Mouse (Mus musculus) heart, embryonic 12.5 days (tissue): ENCODE measurements around the gene Gse1. TPM values are rescaled to one million over a fixed set of nuclear protein-coding genes. Genes with fewer than 3 reads are reported as not detected.

Experiments
- ATAC-seq: fragments of 200-750 bp; cut with Nextera tagmentation; 2 replicates; pipeline ENCODE4 v1.8.0; 2017; ENCODE audit warnings: moderate TSS enrichment, moderate library complexity; ENCODE audit not compliant: insufficient number of reproducible peaks, low FRiP score
- H3K27ac ChIP-seq: fragments of 300-500 bp; sonication (generic); 2 replicates; pipeline ENCODE4 v1.5.1; 2016; ENCODE audit warnings: mild to moderate bottlenecking, moderate library complexity; ENCODE audit not compliant: poor library complexity, severe bottlenecking
- H3K27me3 ChIP-seq: fragments of 300-500 bp; sonication (generic); replicated peaks from 2 replicates; pipeline ENCODE4 v1.6.1; 2016; ENCODE audit warnings: mild to moderate bottlenecking, moderate library complexity
- H3K36me3 ChIP-seq: fragments of 300-500 bp; sonication (generic); 2 replicates; pipeline ENCODE4 v1.6.1; 2016; ENCODE audit warnings: mild to moderate bottlenecking, moderate library complexity
- H3K4me1 ChIP-seq: fragments of 300-500 bp; sonication (generic); replicated peaks from 2 replicates; pipeline ENCODE4 v1.6.1; 2016; ENCODE audit warnings: mild to moderate bottlenecking
- H3K4me2 ChIP-seq: fragments of 300-500 bp; sonication (generic); 2 replicates; pipeline ENCODE4 v1.6.1; 2016; ENCODE audit warnings: mild to moderate bottlenecking, moderate library complexity
- H3K4me3 ChIP-seq: fragments of 300-500 bp; sonication (generic); 2 replicates; pipeline ENCODE4 v1.5.1; 2016; ENCODE audit warnings: mild to moderate bottlenecking
- H3K9ac ChIP-seq: fragments of 300-500 bp; sonication (generic); 2 replicates; pipeline ENCODE4 v1.6.1; 2016; ENCODE audit warnings: mild to moderate bottlenecking, moderate library complexity
- H3K9me3 ChIP-seq: fragments of 300-500 bp; sonication (generic); replicated peaks from 2 replicates; pipeline ENCODE4 v1.6.1; 2016; ENCODE audit warnings: mild to moderate bottlenecking, moderate library complexity
- WGBS: fragments of 180-500 bp; shearing (Covaris S2); methylation state at CpG from one replicate; pipeline ENCODE4 v1.1.7; 2016; 5-methylcytosine and 5-hydroxymethylcytosine counted together
- polyA plus RNA-seq: library from polyadenylated mRNA; unstranded; fragments of >200 nt; fragmentation: Nextera tagmentation; extraction: Ambion mirVana; gene quantifications from 2 replicates; pipeline ENCODE4 v1.2.1, GENCODE M21; 2016

The Gse1 gene
- polyA plus RNA-seq, 1 experiment from 2014 or later: 14.0 TPM

GRCm38 (mm10) chr8:120336087-120336380 is 107.8 kb downstream of the Gse1 start:
- H3K9me3 ChIP-seq: 0 out of 2 replicates have a peak, but pooled peaks cover 6% of the 10 kb centered on the region
- 0 out of 2 replicates have a peak overlapping the region, but pooled peaks have one; percentile 42 for H3K27ac ChIP-seq
- no peak for ATAC-seq
- 0 out of 2 replicates have a peak overlapping the region, but pooled peaks have one; percentile 21 for H3K9ac ChIP-seq
- WGBS: 4% methylated on average over 9 of the region's 9 CpGs
- peaks cover 64% of the 10 kb centered on the region for H3K4me1 ChIP-seq
- no peak overlapping the region for H3K4me3 ChIP-seq
- H3K36me3 ChIP-seq: 0 out of 2 replicates have a peak, but pooled peaks cover 3% of the 10 kb centered on the region
- peak overlapping the region; percentile 53 for H3K4me2 ChIP-seq
- H3K27me3 ChIP-seq: no peaks in the 10 kb centered on the region

- H3K4me2 ChIP-seq: no peak overlapping the region
- no peak overlapping the region for H3K9ac ChIP-seq
- H3K27me3 ChIP-seq: no peaks in the 10 kb centered on the region
- H3K4me1 ChIP-seq: peaks cover 54% of the 10 kb centered on the region
- H3K4me3 ChIP-seq: no peak overlapping the region
- H3K27ac ChIP-seq: no peak overlapping the region
- 46% methylated on average over 5 of the region's 5 CpGs for WGBS
- 0 out of 2 replicates have a peak, but pooled peaks cover 3% of the 10 kb centered on the region for H3K36me3 ChIP-seq
- no peak for ATAC-seq
- H3K9me3 ChIP-seq: 0 out of 2 replicates have a peak, but pooled peaks cover 6% of the 10 kb centered on the region
Observed at GRCm38 (mm10) chr8:120336909-120337555, 108.8 kb downstream of the Gse1 start.

GRCm38 (mm10) chr8:120337627-120338026 is 109.4 kb downstream of the Gse1 start:
- peaks cover 53% of the 10 kb centered on the region for H3K4me1 ChIP-seq
- 0 out of 2 replicates have a peak, but pooled peaks cover 3% of the 10 kb centered on the region for H3K36me3 ChIP-seq
- no peak overlapping the region for H3K4me3 ChIP-seq
- H3K9ac ChIP-seq: no peak overlapping the region
- WGBS: 69% methylated on average over 5 of the region's 5 CpGs
- ATAC-seq: no peak
- H3K4me2 ChIP-seq: no peak overlapping the region
- H3K9me3 ChIP-seq: 0 out of 2 replicates have a peak, but pooled peaks cover 6% of the 10 kb centered on the region
- no peak overlapping the region for H3K27ac ChIP-seq
- H3K27me3 ChIP-seq: no peaks in the 10 kb centered on the region

GRCm38 (mm10) chr8:120338678-120339077 is 110.4 kb downstream of the Gse1 start:
- 76% methylated on average over 7 of the region's 7 CpGs for WGBS
- Histone ChIP-seq H3K9ac (no peak overlapping the region), H3K9me3 (0 out of 2 replicates have a peak, but pooled peaks cover 6% of the 10 kb centered on the region), H3K4me1 (peaks cover 60% of the 10 kb centered on the region), H3K4me3 (no peak overlapping the region), H3K27me3 (no peaks in the 10 kb centered on the region), H3K4me2 (no peak overlapping the region), H3K27ac (no peak overlapping the region), H3K36me3 (0 out of 2 replicates have a peak, but pooled peaks cover 3% of the 10 kb centered on the region)
- no peak for ATAC-seq

- Histone ChIP-seq H3K4me2 (no peak overlapping the region), H3K4me1 (peaks cover 63% of the 10 kb centered on the region), H3K27ac (no peak overlapping the region), H3K27me3 (no peaks in the 10 kb centered on the region), H3K36me3 (0 out of 2 replicates have a peak, but pooled peaks cover 3% of the 10 kb centered on the region), H3K9ac (0 out of 2 replicates have a peak overlapping the region, but pooled peaks have one; percentile 4), H3K4me3 (no peak overlapping the region), H3K9me3 (0 out of 2 replicates have a peak, but pooled peaks cover 6% of the 10 kb centered on the region)
- WGBS: 51% methylated on average over 7 of the region's 8 CpGs
- no peak for ATAC-seq
Observed at GRCm38 (mm10) chr8:120339743-120340142, 111.5 kb downstream of the Gse1 start.

GRCm38 (mm10) chr8:120341124-120341523 is 112.9 kb downstream of the Gse1 start:
- Histone ChIP-seq H3K4me2 (no peak overlapping the region), H3K9me3 (0 out of 2 replicates have a peak, but pooled peaks cover 6% of the 10 kb centered on the region), H3K36me3 (0 out of 2 replicates have a peak, but pooled peaks cover 3% of the 10 kb centered on the region), H3K27ac (no peak overlapping the region), H3K9ac (no peak overlapping the region), H3K4me3 (no peak overlapping the region), H3K4me1 (peaks cover 62% of the 10 kb centered on the region), H3K27me3 (no peaks in the 10 kb centered on the region)
- WGBS: 72% methylated on average over 10 of the region's 10 CpGs
- ATAC-seq: no peak

GRCm38 (mm10) chr8:120342847-120343548 is 114.7 kb downstream of the Gse1 start:
- H3K4me1 ChIP-seq: peaks cover 66% of the 10 kb centered on the region
- no peak overlapping the region; the same call in 1 of the 2 replicates for H3K9ac ChIP-seq
- no peaks in the 10 kb centered on the region; the same call in 1 of the 2 replicates for H3K27me3 ChIP-seq
- no peak overlapping the region for H3K4me3 ChIP-seq
- no peak overlapping the region for H3K27ac ChIP-seq
- 68% methylated on average over 7 of the region's 7 CpGs for WGBS
- no peak for ATAC-seq
- H3K36me3 ChIP-seq: 0 out of 2 replicates have a peak, but pooled peaks cover 3% of the 10 kb centered on the region
- H3K4me2 ChIP-seq: no peak overlapping the region
- 0 out of 2 replicates have a peak, but pooled peaks cover 6% of the 10 kb centered on the region for H3K9me3 ChIP-seq

GRCm38 (mm10) chr8:120343582-120343981 is 115.3 kb downstream of the Gse1 start:
- Histone ChIP-seq H3K36me3 (0 out of 2 replicates have a peak, but pooled peaks cover 3% of the 10 kb centered on the region), H3K4me3 (no peak overlapping the region), H3K9me3 (0 out of 2 replicates have a peak, but pooled peaks cover 4% of the 10 kb centered on the region), H3K27ac (no peak overlapping the region), H3K9ac (no peak overlapping the region), H3K27me3 (no peaks in the 10 kb centered on the region; the same call in 1 of the 2 replicates), H3K4me1 (peaks cover 66% of the 10 kb centered on the region), H3K4me2 (no peak overlapping the region)
- ATAC-seq: no peak
- 78% methylated on average over 12 of the region's 12 CpGs for WGBS

GRCm38 (mm10) chr8:120344166-120344565 is 115.9 kb downstream of the Gse1 start:
- Histone ChIP-seq H3K36me3 (no peaks in the 10 kb centered on the region), H3K4me2 (no peak overlapping the region), H3K27me3 (no peaks in the 10 kb centered on the region; the same call in 1 of the 2 replicates), H3K4me1 (peaks cover 64% of the 10 kb centered on the region), H3K27ac (no peak overlapping the region), H3K9ac (no peak overlapping the region), H3K4me3 (no peak overlapping the region), H3K9me3 (no peaks in the 10 kb centered on the region)
- no peak for ATAC-seq
- WGBS: 19% methylated on average over 4 of the region's 4 CpGs

- Histone ChIP-seq H3K4me1 (peaks cover 60% of the 10 kb centered on the region), H3K4me3 (no peak overlapping the region), H3K9ac (no peak overlapping the region), H3K27ac (no peak overlapping the region), H3K27me3 (no peaks in the 10 kb centered on the region; the same call in 1 of the 2 replicates), H3K36me3 (no peaks in the 10 kb centered on the region), H3K9me3 (no peaks in the 10 kb centered on the region), H3K4me2 (no peak overlapping the region)
- 39% methylated on average over 13 of the region's 13 CpGs for WGBS
- ATAC-seq: no peak
Observed at GRCm38 (mm10) chr8:120344583-120344982, 116.3 kb downstream of the Gse1 start.

- Histone ChIP-seq H3K9ac (peak overlapping the region; percentile 32; the same call in 1 of the 2 replicates), H3K27ac (no peak overlapping the region), H3K4me1 (peaks cover 49% of the 10 kb centered on the region), H3K4me2 (no peak overlapping the region), H3K9me3 (no peaks in the 10 kb centered on the region), H3K36me3 (no peaks in the 10 kb centered on the region), H3K4me3 (no peak overlapping the region), H3K27me3 (no peaks in the 10 kb centered on the region; the same call in 1 of the 2 replicates)
- no peak for ATAC-seq
- WGBS: 80% methylated on average over 21 of the region's 21 CpGs
Observed at GRCm38 (mm10) chr8:120347734-120348341, 119.6 kb downstream of the Gse1 start.
